Mouse (Mus musculus): ENCODE data around the gene Lhx3.

The Lhx3 gene

GRCm38 (mm10) chr2:26201926-26202848 is 5.9 kb downstream of the Lhx3 start:
- no peak for DNase-seq (ENCODE audit: low read depth, low spot score)

- DNase-seq (ENCODE audit: low read depth, low spot score) = no peak
Observed at GRCm38 (mm10) chr2:26198488-26198887, 9.6 kb downstream of the Lhx3 start.

DNA sequence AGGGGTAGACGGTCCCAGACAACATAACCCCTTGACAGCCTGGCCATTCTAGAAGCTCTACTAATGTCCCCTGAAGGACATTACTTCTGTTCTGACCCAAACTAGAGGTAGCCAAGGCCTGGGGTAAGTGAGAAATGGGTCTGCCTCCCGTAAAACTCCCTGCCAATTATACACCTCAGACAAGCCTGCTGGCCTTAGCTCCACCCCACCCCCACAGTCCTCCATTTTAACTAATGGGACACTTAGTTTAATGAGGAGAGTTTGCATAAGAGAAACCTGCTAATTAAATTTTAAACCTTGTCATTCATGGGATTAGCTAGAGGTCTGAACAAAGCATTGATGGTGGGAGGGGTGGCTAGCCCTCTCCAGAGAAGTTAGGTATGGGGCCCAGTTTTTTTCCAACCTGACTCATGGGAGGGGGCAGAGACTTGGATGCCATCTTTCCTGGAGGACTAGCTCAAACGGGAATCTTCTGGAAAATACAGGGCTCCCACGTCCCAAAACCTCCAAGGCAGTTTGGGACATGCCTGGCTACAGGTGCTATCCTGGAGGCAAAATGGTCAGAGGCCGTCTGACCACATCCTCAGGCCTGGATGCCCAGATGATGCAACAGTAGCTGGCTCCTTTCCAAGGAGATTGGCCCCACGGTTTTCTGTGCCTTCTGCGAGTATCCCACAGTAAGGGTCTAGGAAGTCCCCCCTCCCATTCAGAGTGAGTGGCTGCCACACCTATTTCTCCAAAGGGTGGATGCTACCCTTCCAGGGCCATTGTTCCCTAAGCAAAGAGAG is 13.3 kb downstream of the Lhx3 start:
- no peak for DNase-seq (ENCODE audit: low read depth, low spot score)

DNA sequence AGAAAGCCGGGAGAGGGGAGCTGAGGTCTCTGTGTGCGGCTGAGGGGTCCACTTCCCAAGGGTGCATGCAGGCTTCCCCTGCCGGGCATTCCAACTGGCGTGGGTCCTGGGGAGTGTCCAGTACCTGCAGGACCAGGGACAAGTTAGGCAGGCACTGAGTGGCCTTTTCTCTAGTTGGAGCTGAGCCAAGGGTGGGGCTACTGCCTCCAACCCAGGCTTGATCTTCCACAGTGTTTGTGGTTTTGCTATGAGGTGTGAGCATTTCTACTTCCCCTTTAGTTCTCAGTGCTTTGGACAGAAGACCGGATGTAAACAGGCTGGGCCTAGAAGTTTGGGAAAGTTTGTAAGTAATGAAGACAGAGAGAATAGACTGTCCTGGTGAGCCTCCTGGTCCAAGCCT is 19.6 kb downstream of the Lhx3 start:
- DNase-seq (ENCODE audit: low read depth, low spot score) = peak; percentile 14

DNA sequence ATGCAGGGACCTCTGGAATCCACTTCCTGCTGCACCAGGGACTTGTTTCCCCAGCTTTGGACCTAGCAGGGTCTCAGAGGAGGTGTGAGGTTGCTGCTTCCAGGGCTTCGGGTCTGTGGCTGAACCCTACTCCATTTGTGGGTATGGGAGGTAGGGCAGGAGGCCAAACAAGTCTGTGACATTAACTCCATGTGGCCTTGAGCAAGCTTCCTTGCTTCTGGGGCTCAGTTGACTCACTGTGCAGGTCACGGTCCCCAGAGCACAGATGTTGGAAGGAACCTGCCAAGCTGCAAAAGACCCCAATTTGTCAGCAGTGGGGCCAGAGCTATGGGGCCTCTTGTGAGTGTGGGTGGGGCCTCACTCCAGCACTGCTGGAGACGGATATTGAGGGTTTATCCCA is 23.7 kb downstream of the Lhx3 start:
- no peak for DNase-seq (ENCODE audit: low read depth, low spot score)

DNA sequence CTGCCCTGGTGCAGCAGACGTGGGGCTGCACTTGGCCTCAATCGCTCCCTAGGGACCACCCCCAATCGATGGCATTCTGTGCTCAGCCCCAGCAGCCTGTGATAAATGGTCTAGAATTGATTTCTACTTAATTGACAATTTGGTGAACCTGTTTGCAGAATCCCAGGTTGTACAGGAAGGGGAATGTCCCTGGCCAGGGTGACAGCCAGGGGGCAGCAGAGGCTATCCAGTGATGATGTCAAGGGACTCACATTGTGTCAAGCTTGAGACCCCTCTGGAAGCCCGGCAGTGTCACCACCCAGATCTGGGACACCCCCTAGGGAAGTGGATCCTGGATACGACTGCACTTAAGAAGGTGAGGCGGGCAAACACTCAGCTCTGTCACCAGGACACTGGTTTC is 25.4 kb downstream of the Lhx3 start:
- peak; percentile 15 for DNase-seq (ENCODE audit: low read depth, low spot score)

- no peak for DNase-seq (ENCODE audit: low read depth, low spot score)
Observed at GRCm38 (mm10) chr2:26177189-26177588, 30.9 kb downstream of the Lhx3 start.

- DNase-seq (ENCODE audit: low read depth, low spot score) = no peak
Observed at GRCm38 (mm10) chr2:26176731-26177130, 31.4 kb downstream of the Lhx3 start.

- DNase-seq (ENCODE audit: low read depth, low spot score) = no peak
Observed at GRCm38 (mm10) chr2:26175191-26175590, 32.9 kb downstream of the Lhx3 start.

DNA sequence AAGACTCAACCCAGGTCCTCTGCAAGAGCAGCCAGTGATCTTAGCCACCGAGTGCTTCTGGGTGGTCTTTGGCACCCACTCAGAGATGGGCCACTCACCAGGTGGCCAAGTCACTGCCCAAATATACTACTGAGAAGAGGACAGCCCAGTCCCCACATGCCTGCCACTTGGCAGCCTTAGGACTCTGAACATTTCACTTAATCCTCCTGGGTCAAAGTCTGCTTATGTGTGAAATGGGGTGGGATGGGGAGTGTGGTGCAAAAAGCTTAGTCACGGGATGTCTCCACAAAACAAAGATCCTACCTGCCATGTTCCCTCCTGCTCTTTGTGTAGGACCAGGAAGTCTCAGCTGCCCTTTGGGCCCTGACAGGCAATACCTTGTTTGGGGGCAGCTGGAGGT is 35.9 kb downstream of the Lhx3 start:
- DNase-seq (ENCODE audit: low read depth, low spot score) = no peak

GRCm38 (mm10) chr2:26170376-26170775 is 37.7 kb downstream of the Lhx3 start:
- no peak for DNase-seq (ENCODE audit: low read depth, low spot score)

DNA sequence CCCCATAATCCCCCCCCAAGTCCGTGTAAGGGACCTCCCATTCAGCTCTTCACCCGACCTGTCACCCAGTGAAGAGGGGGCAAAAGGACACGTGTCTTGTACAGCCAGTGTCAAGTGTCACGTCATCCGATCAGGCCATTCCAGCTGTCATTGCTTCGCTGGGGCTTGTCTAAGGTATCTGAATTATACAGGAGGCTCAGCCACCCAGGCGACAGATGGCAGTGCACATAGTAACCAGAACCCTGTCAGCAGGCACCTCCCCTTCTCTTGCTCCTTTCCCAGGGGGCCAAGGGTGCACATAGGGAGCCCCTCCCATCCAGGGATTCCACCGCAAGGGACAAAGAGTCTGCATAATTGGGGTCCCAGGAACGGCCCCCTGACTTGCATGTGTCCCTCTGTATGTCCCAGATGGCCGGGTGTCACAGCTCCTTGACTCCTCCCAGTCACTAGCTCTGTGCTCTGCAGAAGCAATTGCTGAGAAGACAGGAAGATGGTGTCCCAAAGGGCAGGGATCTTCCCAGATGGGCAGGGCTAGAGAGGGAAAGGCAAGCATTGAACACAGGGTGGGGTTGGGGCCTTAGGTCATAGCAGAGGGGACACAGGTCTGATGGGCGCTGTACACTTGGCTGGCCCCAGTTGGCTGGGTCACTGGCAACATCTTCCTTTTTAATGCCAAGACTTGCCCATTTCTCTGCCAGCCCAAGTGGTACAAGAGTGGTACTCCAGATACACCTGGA is 39.1 kb downstream of the Lhx3 start:
- no peak for DNase-seq (ENCODE audit: low read depth, low spot score)

DNA sequence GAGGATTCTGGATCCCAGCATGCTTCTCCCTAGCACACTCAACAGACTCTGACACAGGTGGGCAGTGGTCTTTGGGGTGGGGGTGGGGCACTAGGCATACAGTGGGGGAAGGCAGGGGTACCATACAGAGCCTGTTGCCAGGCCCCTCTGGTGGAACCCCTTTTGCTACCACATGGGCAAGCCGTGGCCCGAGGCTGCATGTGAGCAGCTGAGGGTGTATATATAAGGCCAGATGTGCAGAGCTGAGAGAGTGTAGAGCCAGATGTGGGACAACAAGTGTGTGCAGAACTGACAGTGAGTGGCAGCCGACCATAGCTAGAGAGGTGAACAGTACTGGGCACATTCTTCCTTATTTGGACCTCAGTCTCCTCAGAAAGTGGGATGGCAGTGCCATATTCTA is 41.2 kb downstream of the Lhx3 start:
- no peak for DNase-seq (ENCODE audit: low read depth, low spot score)

GRCm38 (mm10) chr2:26158064-26158463 is 50.0 kb downstream of the Lhx3 start:
- no peak for DNase-seq (ENCODE audit: low read depth, low spot score)

DNA sequence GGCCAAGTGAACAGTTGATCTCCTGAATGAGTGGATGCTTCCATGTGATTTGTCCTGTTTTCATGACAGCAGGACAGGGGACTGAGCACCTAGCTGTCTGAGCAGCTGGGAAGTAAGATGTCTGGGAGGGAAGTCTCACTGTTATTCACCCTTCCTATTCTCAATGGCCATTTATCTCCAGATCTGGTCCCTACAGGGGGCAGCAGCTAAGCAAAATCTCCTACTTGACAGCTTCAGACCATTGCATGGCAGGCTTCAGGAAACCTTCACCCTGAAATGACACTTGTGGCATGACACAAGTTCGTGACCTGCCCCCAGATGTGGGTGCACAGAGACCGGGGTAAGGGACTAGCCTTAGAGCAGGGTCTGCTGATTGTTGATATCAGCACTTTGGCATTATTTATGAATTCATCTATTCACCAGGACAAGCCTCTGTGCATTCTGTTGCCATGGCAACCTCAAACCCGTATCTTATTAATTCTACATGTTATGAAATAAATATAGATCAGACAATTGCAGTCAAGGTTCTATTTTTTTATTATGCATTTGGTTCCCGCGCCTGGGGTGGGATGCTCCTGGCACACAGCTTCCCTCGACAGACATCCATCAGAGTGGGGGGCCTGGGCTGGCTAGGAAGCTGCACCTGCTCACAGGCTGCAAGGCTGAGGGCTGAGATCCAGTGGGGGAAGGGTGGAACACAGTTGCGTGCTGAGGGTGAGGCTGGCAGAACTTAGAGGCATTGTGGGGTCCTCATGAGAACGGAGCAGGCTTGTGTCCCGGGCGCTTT is 51.7 kb downstream of the Lhx3 start:
- DNase-seq (ENCODE audit: low read depth, low spot score) = no peak

GRCm38 (mm10) chr2:26155737-26156136 is 52.4 kb downstream of the Lhx3 start:
- no peak for DNase-seq (ENCODE audit: low read depth, low spot score)

GRCm38 (mm10) chr2:26154586-26154985 is 53.5 kb downstream of the Lhx3 start:
- DNase-seq (ENCODE audit: low read depth, low spot score) = no peak

- peak; percentile 58 for DNase-seq (ENCODE audit: low read depth, low spot score)
Observed at GRCm38 (mm10) chr2:26153909-26154340, 54.2 kb downstream of the Lhx3 start.

- DNase-seq (ENCODE audit: low read depth, low spot score) = no peak
Observed at GRCm38 (mm10) chr2:26153295-26153694, 54.8 kb downstream of the Lhx3 start.
